ENCODE assay signal across 12 mouse cellular contexts in the genomic region with DNA sequence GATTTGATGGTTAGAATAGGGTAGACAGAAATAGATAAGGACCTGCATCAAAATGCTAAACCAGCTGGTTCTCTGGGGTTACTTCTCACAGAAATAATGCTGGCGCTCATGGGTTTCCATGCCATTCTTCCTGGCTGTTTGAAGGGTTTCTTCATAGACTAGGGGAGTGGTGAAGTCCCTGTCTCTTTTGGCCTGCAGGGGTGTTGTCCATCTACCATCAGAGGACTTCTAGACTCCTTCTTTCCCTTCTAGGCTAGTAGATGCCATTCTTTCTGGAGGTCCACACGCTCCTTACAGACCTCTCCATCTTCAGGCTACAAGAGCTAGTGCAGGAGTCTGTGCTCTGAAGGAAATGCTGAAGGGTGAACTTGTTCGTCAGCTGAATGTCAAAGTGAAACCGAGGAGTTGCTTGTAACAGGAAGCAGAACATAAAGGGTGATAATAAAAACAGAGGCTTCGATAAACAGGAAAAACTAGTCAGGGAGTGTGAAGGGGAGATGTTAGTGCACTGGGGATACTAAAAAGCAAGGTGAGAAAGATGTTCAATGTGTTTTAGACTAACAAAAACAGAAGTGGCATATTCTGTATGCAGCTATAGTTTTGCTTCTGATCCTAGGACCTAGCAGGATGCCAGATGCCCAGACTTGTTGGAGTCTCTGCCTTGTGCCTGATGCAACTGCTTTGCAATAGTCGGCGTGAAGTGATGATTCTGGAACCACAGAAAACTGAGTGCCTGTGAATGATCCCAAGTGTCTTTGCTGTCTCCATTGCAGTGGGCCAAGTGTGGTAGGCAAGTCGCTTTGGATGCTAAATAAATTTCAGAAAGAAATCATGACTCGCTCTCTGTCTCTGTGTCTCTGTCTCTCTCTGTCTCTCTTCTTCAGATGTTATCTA.
DNase-seq lines count a peak whose midpoint lies in the region; ATAC-seq and TF ChIP-seq lines count a peak whose summit lies in the region.
"Had no signal": no experiment of that assay in that cellular context is flagged by ENCODE, and none has a peak within 500 bp of the region (broad histone marks: within the 10 kb centered on the region; RNA-seq: fewer than 3 reads in every experiment).

No protein-coding gene starts in this region.

- no peaks in the 10 kb centered on the region for H3K4me1 ChIP-seq in liver, embryonic 12.5 days
- no peaks in the 10 kb centered on the region for H3K4me1 ChIP-seq in stomach, postnatal 0 days (replicated peaks; ENCODE audit: control insufficient read depth, insufficient read depth)

- DNase-seq in gastrocnemius, adult 2 months = no peak
- no peak for DNase-seq in gastrocnemius, adult 18-20 months (ENCODE audit: low spot score)
- peak; percentile 22 to 31 for DNase-seq in spleen, postnatal 36 days (ENCODE audit: low spot score in 2 of 2)
- DNase-seq in spleen, adult 18-20 months = no peak
- peak; percentile 7 to 8 for DNase-seq in natural killer cell, adult 2 months (ENCODE audit: low spot score in 2 of 2)
- DNase-seq in stomach, postnatal 0 days (ENCODE audit: low spot score) = no peak
- no peak for DNase-seq in left cerebral cortex, postnatal 10 days (ENCODE audit: extremely low spot score in 1 of 2, low spot score in 2 of 2)
- DNase-seq: heart, adult 2 months had no signal

- no peak overlapping the region for H3K9ac ChIP-seq in liver, embryonic 12.5 days
- H3K9ac ChIP-seq in stomach, postnatal 0 days (ENCODE audit: low read length) = no peak overlapping the region
- H3K9ac ChIP-seq: forebrain, embryonic 13.5 days; hindbrain, embryonic 15.5 days; neural tube, embryonic 15.5 days had no signal

- H3K4me2 ChIP-seq in liver, embryonic 12.5 days = 0 out of 2 replicates have a peak overlapping the region, but pooled peaks have one; percentile 2
- no peak overlapping the region for H3K4me2 ChIP-seq in stomach, postnatal 0 days (replicated peaks; ENCODE audit: low read depth)
- H3K4me2 ChIP-seq: forebrain, embryonic 13.5 days; hindbrain, embryonic 15.5 days; neural tube, embryonic 15.5 days had no signal

- no peak for ATAC-seq in liver, embryonic 12.5 days
- ATAC-seq in stomach, postnatal 0 days (ENCODE audit: low FRiP score, low TSS enrichment) = no peak
- ATAC-seq: forebrain, embryonic 13.5 days had no signal

- no peak for TF ChIP-seq CTCF in gastrocnemius, adult 2 months (IDR thresholded peaks at IDR 0.05)
- no peak for TF ChIP-seq CTCF in stomach, postnatal 0 days (IDR thresholded peaks at IDR 0.05; ENCODE audit: low read depth)

- no peaks in the 10 kb centered on the region for H3K9me3 ChIP-seq in liver, embryonic 12.5 days (replicated peaks)
- H3K9me3 ChIP-seq in stomach, postnatal 0 days (ENCODE audit: control insufficient read depth, low read length) = no peaks in the 10 kb centered on the region
- H3K9me3 ChIP-seq: forebrain, embryonic 13.5 days; hindbrain, embryonic 15.5 days; neural tube, embryonic 15.5 days had no signal

- no peaks in the 10 kb centered on the region for H3K27me3 ChIP-seq in liver, embryonic 12.5 days (replicated peaks)
- H3K27me3 ChIP-seq in stomach, postnatal 0 days (ENCODE audit: control insufficient read depth, insufficient read depth, low read length) = no peaks in the 10 kb centered on the region
- H3K27me3 ChIP-seq: hindbrain, embryonic 15.5 days; neural tube, embryonic 15.5 days had no signal

- TF ChIP-seq EP300 in stomach, postnatal 0 days (optimal IDR thresholded peaks at IDR 0.05) = no peak

- no peak overlapping the region; the same call in 1 of the 2 replicates for H3K4me3 ChIP-seq in gastrocnemius, adult 2 months
- H3K4me3 ChIP-seq in liver, embryonic 12.5 days = no peak overlapping the region
- no peak overlapping the region for H3K4me3 ChIP-seq in stomach, postnatal 0 days (ENCODE audit: low read depth, low read length)
- H3K4me3 ChIP-seq: forebrain, embryonic 13.5 days; heart, adult 2 months; hindbrain, embryonic 15.5 days; neural tube, embryonic 15.5 days had no signal

- 0 out of 2 replicates have a peak overlapping the region, but pooled peaks have one; percentile 20 for H3K27ac ChIP-seq in gastrocnemius, adult 2 months
- H3K27ac ChIP-seq in liver, embryonic 12.5 days = no peak overlapping the region
- no peak overlapping the region; the same call in 1 of the 2 replicates for H3K27ac ChIP-seq in stomach, postnatal 0 days (replicated peaks)
- H3K27ac ChIP-seq: forebrain, embryonic 13.5 days; heart, adult 2 months; hindbrain, embryonic 15.5 days; neural tube, embryonic 15.5 days had no signal

- intact Hi-C loops in gastrocnemius, adult 2 months (cut with DNase I) = no loop called here
- intact Hi-C loops in left cerebral cortex, postnatal 10 days (cut with DNase I) = no loop called here

- 58% methylated on average over 9 of the region's 9 CpGs for WGBS in liver, embryonic 12.5 days (ENCODE audit: insufficient replicate concordance)
- WGBS in stomach, postnatal 0 days = 75% methylated on average over 9 of the region's 9 CpGs

- no peaks in the 10 kb centered on the region for H3K36me3 ChIP-seq in liver, embryonic 12.5 days
- no peaks in the 10 kb centered on the region for H3K36me3 ChIP-seq in stomach, postnatal 0 days (ENCODE audit: control insufficient read depth, insufficient read depth, low read length)
- H3K36me3 ChIP-seq: hindbrain, embryonic 15.5 days; neural tube, embryonic 15.5 days had no signal

Comparison
In these comparisons a context has a peak if more than half of its experiments do, and no peak if none do; other contexts are left out.
1. DNase-seq: peak in spleen, postnatal 36 days (2 of 2) and natural killer cell, adult 2 months (2 of 2); none in gastrocnemius, adult 2 months (single experiment), gastrocnemius, adult 18-20 months (single experiment), spleen, adult 18-20 months (0 of 2), stomach, postnatal 0 days (single experiment) and left cerebral cortex, postnatal 10 days (0 of 2).